Mouse (Mus musculus) frontal cortex, postnatal 14 days (tissue): ENCODE results near the gene Cxcl9.

ENCODE experiments used
- DNase-seq, 2 experiments: peaks; one replicate each; pipeline ENCODE4 v3.0.0; 2022; ENCODE audit warnings: low spot score in 2 of 2

The Cxcl9 gene

GRCm38 (mm10) chr5:92278942-92279537, 48.8 kb downstream of the Cxcl9 start:
- DNase-seq: no peak

- DNase-seq: peak; percentile 61 to 62
Observed at GRCm38 (mm10) chr5:92277437-92278394, 50.2 kb downstream of the Cxcl9 start, which contains the start of gene Naaa. Gene Naaa, minus strand, starts transcription at chr5:92278170.
